Mouse (Mus musculus) kidney, postnatal 4 days (tissue): ENCODE results near the gene Mrpl54.

Source experiments
- DNase-seq, 2 experiments: peaks; one replicate each; pipeline ENCODE4 v3.0.0; 2021; ENCODE audit warnings: mixed read lengths in 2 of 2

Gene Mrpl54

DNA sequence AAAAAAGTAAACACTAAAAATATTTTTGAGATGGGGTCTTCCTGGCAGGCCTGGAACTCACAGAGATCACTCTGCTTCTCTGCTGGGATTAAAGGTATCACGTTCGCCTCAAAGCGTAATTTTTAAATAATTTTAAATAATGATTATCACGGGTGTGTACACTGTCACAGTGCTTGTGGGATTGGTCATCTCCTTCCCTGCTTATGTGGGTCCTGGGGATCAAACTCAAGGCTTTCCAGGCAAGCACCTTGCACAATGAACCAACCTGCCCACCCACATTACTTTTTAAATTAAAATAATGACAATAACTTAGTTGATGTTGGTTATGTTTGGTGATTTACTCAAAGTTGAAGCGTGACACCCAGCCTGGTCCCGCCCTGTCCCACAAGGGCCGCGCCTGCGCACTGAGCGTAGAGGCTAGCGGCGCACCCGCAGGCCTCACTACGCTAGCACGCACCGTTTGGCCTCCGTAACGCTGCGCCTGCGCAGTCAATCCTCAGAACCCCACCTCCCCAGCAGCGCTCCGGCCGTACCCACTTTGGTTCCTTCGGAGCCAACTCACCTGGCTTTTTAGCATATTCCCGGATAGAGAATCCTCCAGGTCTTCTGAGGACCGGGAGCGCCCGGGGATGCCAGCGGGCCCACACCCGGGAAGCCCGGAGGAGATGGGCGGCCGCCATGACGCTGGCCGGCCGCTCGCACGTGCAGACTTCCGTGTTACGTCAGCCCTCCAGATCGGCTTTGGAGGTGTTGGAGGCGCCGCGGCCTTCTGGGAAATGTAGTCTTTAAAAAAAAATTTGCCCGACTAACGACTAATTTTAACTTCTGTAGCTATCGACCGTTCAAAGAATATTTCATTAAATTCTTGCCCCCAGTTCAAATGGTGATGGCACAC lies at the start of gene Mrpl54, which contains the start of gene Apba3:
Mrpl54 (minus strand) TSS at position 724 of the 895 bp plus-strand sequence.
Apba3 (plus strand) TSS at position 750 of the 895 bp plus-strand sequence.
- peak; percentile 97 to 98 for DNase-seq

DNA sequence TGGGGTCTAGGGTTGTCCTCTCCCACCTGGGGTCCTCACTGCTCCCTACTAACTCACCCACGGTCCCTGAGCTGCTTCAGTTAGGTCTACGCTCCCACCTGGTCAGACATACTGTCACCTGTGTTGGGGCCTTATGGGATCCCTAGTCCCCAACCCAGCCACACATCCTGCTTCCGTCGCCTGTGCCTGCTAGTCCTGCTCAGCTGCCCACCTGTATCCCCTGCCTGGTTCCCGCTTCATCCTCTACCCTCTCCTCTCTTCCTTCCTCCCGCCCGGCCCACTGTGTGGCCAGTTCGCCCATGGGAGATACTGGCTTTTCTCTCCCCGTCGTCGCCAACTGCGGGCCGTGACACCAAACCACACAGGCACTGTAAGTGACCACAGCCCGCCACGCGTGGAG lies 48.9 kb upstream of the Mrpl54 start:
- no peak for DNase-seq

DNA sequence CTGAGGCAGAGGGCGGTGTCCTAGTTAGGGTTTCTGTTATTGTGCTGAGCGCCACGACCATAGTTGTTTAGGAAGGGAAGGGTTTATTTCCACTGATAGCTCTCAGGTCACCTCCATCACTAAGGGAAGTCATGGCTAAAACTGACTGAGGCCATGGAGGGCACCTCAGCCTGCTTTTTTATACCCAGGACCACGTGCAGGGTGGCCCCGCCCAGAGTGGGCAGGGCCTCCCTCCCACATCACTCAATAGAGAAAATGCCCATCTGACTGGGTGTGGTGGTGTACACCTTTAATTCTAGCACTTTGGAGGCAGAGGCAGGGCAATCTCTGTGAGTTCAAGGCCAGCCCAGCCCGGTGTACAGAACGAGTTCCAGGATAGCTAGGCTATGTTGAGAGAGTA lies 47.5 kb upstream of the Mrpl54 start:
- no peak for DNase-seq

DNA sequence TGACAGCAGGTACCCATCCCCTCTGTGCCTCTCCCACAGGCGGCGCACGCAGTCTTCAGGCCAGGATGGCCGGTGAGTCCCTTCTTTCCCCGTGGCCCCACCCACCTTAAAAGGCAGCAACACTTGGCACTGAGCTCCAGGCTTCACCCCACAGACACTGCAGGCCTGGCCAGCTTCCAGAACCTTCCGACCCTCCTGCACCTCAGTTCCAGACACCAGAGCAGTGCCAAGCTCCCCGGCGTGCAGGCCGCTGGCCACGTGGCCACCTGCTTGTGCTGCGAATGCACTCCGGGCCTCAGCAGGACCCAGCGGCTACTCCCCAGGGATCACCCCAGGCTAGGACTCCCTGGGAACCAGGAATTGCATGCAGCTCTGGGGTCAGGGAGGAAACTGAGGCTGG lies 46.8 kb upstream of the Mrpl54 start:
- DNase-seq, result no peak

DNA sequence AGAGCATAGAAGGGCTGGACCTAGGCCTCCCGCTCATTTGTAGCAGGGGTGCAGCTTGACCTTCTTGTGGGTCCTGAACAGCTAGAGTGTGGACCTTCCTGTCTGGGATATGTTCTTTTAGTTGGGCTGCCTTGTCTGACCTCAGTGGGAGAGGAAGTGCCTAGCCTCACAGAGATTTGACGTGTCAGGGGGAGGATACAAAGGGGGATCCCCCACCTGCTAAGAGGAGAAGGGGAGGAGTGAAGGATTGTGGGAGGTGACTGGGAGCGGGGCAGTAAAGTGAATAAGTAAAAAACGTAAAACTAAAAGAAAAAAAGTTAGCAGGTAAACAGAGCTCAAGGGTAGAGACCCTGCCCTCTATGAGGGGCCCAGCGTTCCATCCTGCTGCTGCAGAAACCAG lies 42.8 kb upstream of the Mrpl54 start:
- no peak for DNase-seq

DNA sequence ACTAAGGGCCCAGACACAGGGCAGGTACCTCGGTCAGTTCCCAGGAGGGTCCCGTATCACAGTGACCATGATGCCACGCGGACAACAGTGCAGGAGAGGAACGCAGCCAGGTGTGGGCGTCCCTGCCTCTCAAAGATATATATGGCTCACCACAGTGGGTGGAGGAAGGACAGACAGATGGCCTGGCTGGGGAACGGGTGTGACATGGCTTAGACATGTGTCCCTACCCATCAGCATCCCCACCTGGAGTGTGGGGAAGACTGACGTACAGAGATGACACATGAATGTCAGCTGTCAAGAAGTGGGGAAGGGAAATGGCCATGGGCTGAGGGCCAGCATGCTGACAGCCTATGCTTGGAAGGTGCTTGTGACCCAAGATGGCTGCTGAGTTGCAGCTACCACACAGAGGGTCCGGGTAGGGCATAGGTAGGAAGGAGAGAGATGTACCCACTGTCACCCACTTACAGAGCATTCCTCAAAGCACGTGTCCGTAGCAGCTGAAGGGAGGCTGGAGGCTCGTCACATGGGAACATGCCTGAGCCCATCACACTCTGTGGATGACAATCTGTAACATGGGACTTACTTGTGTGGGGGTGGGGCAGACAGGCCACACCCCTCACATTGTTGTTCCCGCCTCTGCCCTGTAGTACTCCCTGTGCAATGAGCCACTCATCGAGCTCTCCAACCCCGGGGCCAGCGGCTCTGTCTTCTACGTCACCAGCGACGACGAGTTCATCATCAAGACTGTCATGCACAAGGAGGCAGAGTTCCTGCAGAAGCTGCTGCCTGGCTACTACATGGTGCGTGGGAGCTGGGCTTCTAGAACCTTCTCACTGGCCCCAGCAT lies 40.3 kb upstream of the Mrpl54 start:
- DNase-seq, result no peak

DNA sequence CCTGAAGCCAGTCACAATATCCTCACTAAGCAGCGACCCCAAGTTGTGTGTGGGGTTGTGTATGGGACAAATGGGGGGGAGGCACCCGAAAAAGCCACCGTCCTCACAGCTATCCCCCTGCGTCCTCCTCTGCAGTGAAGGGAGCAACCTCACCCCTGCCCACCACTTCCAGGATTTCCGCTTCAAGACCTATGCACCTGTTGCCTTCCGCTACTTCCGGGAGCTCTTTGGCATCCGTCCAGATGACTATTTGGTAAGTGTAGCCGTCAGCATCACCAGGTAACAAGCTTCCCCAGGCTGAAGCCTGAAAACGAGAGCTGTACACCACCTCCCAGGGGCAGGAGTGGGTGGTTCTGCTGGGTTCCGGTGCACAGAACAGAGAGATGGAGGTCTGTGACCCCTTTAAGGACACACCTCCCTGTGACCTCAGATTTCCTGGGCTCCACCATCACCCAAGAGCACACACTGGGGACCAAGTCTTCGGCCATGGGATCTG lies 39.5 kb upstream of the Mrpl54 start:
- DNase-seq, result no peak

DNA sequence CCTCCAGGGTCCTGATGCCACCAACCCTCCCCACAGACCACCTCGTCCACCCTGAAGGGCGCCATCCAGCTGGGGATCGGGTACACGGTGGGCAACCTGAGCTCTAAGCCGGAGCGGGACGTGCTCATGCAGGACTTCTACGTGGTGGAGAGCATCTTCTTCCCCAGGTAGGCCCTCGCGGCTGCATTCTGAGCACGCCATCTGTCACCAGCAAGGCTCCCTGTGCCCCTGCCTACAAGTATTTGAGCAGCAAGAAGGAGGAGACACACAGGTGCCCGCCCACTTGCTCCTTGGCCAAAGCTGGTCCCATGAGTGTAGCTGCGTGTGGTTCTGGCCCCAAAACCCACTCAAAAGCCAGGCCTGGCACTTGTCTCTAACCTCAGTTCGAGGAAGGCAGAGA lies 38.9 kb upstream of the Mrpl54 start:
- DNase-seq, result no peak

DNA sequence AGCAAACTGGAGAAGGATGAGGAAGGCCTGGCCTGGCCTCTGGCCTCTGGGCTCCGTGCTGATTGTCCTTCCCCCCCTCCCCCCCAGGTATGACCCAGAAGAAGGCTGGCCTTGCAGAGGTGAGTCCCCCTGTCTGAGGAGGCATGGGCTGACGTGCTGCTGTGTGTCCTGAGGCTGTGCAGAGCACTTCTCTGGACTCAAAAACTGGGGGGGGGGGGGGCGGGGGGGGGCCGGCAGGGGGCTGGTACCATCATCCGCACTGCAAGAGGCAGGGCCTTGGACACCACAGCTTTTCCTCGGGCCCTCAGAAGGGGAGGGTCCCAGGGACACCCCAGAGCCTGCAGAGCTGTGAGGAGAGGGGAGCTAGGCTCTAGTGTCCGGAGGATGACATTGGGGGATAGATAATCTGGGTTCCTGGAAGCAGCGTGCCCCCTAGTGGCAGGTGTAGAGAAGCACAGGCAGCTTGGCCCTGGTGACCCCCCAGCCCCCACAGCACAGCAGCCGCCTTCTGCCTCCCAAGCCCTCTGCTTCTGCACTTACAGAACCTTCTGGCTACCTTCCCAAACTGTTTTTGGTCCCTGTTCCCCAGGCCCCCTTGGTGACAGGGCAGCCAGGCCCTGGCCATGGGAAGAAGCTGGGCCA lies 38.0 kb upstream of the Mrpl54 start:
- DNase-seq, result peak; percentile 63 to 76

DNA sequence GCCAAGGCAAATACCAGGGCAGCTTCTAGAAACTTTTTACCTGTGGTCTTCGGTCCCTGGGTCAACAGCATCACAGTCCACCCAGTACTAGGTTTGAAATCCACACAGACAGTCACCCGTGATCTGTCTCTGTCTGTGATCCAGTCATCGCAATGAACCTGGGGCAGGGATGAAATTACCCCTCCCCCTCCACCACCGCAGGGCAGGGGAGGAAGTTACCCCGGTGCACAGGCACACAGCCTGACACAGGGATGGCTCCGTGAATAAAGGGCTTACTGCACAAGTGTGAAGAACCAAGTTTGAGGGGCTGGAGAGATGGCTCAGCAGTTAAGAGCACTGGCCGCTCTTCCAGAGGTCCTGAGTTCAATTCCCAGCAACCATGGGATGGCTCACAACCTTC lies 37.0 kb upstream of the Mrpl54 start:
- no peak for DNase-seq

DNA sequence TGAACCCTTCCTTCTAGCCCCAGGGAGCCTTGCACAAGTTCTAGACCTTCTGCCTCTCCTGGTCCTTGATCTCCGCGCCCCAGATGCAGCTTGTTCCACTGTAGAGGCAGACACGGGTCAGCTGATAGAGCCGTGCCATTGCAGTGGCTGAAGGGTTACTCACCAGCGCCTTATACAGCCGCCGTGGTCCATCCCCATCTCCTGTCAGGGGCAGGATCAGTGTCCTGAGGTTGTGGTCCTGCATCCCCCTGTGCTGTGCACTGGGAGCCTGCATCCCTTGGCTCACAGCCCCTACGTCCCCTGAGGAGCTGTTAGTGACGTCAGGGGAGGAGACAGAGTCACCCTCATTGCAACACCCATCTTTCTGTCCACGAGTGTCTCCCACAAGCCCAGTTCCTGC lies 36.5 kb upstream of the Mrpl54 start:
- no peak for DNase-seq

DNA sequence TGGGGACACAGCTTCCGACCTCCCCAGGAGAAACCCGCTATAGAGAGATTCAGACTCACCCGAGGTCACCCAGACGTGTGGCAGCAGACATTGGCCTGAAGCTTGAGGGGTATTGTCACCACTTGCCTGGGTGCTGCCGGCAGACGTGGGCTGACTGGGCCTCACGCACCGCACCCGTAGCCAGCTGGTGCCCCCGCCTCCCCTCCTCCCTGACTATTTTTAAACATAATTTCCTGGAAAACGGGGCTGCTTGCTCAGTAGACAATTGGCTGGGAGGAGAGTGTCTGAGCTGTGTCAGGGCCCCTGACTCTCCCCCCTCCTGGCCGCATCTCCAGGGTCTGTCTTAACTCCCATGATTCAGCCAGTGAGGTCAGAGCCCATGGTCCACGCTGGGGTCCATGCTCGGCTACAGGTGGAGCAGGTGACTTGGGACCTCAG lies 36.1 kb upstream of the Mrpl54 start:
- DNase-seq, result peak in 1 of 2 experiments; percentile 49

DNA sequence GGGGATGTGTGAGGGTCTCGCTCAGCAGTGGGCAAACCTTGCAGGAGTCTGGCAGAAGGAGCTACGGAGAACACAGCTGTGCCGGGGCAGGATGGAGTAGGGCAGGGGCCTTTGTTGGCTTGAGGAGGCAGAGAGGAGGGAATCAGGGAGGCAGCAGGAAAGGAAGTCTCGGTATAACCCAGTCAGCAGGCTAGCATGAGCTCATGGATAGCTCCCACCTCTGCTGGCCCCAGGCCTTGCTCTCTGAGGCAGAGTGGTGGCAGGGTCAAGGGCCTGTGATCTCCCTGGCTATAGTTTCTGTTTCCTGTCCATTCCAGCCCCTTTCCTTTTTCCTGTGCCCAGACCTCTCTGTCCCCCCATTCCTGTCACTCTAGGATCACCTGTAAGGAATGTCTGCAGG lies 35.6 kb upstream of the Mrpl54 start:
- no peak for DNase-seq

DNA sequence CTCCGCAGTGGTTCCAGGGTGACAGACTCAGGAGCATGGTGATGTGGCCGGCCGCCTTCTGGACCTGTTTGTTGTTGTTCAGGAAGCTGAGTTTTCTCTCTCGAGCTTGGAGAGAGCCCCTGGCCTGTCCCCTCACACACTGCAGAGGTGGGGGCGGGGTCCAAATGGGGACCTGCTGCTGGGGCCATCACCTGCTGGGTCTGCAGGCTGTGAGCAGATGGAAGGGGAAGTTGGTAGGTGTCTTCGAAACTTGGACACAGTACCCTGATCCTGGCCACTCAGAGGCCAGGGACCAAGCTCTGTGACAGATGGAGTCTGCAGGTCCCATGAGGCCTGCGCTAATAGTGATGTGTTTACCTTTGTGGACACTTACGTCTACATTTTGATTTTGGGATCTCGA lies 34.6 kb upstream of the Mrpl54 start:
- no peak for DNase-seq

DNA sequence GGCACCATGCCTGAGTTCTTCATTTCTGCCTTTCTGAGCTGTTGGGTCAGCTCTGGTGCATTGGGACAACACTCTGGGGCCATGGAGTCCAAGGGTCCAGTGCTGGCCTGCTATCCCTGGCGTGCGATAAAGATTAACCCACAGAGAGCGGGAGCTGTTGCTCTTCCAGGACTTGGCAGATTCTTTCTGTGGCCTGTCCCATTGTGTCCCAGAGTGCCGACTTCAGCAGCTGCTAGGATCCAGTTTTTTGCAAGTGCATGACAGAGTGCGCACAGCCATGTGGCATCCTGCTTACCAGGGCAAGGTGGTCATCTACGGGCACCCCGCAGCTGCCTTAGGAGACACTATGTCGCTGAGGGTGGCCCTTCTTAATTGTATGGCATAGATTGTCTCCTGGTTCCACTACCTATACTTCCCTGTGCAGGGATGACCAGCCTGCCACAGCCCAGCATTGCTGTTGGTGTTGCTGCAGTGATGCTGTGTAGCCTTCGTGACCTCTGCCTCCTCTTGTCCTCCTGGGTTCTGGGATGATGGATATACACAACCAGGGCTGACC lies 33.7 kb upstream of the Mrpl54 start:
- peak in 1 of 2 experiments; percentile 70 for DNase-seq

DNA sequence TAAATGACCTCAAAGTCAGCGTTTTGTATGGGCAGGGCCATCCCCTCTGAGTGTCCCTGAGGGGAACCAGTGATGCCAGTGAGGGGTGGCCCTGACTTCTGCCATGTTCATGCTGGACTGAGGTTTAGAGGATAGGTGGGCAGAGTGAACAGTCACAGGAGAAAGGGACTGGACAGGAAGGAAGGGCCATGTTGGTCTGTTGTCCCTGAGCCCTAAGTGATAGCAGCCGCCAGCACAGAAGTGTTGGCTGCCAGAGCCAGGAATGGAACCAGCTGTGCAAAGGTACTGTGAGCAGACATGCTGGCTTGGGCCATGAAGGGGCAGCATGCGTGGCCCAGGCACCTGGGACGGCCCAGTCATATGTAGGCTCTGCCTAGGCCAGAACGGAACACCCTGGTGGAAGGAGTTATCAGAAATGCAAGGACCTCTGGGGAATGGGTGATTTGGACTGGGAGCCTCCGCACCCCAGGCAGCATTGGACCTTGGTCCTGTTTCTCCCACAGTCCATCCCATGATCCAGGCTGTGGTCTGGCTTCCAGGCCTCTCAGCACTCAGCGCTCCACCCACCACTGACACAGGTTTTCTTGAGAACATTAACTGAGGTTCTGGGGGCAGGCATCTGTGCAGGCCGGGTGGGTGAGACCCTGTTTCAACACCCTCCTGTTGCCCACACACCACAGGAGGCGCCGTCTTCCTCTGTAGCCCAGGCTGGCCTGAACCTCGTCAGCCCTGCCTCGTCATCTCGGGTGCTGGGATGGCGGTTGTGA lies 33.0 kb upstream of the Mrpl54 start:
- peak; percentile 51 to 74 for DNase-seq

DNA sequence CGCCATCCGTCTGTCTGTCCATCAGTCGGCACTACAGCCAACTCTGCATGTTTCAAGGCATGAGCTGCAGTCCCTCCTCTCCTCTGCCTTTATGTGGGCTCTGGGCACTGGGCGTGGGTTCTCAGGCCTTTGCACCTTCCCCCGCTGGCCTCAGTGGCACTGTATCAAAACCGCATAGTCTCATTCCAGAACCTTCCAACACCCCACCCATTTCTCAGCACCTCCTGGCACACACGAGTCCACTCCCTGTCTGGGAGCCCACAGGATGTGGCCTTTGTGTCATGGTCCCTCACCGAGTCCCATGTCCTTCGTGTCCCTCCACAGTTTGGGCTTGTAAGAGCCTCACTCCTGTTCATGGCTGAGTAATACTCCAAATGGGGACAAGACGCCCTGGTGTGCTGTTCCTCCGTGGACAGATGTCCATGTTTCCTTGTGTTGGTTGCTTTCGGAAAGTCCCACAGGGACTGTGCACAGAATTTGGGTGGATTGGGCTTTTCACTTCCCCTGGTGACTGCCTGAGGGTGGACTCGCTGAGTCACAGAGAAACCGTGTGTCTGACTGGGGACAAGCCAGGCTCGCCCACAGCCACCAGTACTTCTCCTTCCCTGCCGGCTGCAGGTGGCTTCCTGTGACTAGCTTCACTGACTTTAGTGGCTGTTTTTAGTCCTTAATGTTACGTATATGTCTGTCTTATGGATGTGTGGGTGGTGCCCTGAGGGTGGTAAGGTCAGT lies 31.8 kb upstream of the Mrpl54 start:
- DNase-seq, result no peak

DNA sequence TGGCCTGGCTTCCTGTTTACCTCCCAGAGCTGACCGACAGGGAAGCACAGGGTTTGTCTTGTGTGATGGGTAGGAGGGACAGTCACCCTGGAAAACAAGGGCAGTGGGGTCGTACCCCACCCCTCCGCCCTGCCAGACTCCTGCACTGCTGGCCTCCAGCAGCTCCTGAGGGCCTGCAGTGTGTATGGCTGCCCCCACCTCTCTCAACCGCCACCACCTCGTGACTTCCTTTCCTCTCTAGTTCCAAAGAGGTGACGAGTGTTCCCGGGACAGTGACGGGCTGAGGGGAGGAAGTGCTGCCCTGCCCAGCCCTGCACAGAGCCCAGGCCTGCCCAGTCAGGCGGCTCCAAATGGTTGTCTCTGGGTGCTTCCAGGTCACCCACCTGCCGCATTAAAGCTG lies 31.1 kb upstream of the Mrpl54 start:
- DNase-seq, result peak; percentile 48 to 68

DNA sequence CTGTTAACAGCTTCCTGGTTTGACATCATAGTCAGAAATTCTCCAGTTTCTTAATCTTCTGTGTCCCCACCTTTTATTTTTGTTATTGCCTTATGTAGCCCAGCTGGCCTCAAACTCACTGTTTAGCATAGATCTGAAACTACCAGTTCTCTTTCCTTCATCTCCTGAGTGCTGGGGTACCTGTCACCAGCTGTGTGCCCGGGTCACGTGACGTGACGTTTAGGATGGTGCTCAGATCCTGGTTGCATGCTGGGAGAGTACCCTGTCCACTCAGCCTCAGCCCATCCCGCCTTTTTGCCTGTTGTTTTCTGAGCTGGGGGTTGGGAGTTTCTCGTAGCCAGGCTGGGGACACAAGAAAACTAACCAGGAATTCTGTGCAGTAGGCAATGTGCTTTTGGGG lies 30.5 kb upstream of the Mrpl54 start:
- no peak for DNase-seq

DNA sequence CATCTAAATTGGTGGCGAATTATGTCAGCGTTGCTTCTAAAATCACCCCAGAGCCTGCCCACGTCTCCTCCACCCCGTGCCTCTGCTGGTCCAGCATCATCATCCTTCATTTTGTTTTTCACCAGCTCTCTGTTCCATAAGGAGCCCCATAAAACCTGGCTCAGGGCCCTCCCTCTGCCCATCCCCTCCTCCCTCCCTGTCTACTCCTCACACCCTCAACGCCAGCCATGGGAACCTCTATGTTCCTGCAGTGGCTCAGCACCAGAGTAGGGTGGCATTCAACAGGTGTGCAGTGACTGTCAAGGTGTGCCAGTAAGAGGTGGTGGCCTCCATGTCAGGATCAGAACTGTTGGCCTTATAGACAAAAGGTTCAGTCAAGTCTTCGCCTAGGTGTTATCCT lies 28.5 kb upstream of the Mrpl54 start:
- no peak for DNase-seq

DNA sequence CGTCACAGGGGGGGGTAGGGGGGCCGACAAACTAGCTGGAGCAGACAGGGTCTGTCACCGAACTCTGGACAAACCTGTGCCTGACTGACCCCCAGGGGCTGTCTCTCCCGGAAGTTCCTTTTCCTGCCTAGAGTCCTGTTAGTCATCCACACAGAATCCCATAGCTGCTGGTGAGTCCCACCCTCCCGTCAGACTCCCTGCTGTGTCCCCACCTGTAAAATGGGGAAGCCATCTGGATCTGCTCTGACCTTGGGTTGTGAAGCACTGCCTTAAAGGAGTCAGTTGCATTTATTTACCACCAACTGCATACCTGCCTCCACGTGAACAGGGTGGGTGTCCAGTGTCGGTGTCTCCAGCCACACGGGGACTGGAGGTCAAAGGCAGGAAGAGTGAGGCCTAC lies 27.7 kb upstream of the Mrpl54 start:
- no peak for DNase-seq
